Mouse (Mus musculus) liver, embryonic 14 days (tissue): Measurements from ENCODE around the gene Rgl3. TPM values are rescaled to one million over a fixed set of nuclear protein-coding genes. Genes with fewer than 3 reads are reported as not detected.

Experiments
- polyA plus RNA-seq: library from polyadenylated mRNA; depleted of rRNA; stranded (reverse); fragments of >200 nt; gene quantifications from 2 replicates; pipeline ENCODE4 v1.2.3, GENCODE M21; 2012; rRNA removed

Rgl3 gene
- 0.10 TPM in 2 replicates for polyA plus RNA-seq

GRCm38 (mm10) chr9:21989230-21990110 is at the start of gene Rgl3:
Rgl3 (minus strand) TSS chr9:21989446.

DNA sequence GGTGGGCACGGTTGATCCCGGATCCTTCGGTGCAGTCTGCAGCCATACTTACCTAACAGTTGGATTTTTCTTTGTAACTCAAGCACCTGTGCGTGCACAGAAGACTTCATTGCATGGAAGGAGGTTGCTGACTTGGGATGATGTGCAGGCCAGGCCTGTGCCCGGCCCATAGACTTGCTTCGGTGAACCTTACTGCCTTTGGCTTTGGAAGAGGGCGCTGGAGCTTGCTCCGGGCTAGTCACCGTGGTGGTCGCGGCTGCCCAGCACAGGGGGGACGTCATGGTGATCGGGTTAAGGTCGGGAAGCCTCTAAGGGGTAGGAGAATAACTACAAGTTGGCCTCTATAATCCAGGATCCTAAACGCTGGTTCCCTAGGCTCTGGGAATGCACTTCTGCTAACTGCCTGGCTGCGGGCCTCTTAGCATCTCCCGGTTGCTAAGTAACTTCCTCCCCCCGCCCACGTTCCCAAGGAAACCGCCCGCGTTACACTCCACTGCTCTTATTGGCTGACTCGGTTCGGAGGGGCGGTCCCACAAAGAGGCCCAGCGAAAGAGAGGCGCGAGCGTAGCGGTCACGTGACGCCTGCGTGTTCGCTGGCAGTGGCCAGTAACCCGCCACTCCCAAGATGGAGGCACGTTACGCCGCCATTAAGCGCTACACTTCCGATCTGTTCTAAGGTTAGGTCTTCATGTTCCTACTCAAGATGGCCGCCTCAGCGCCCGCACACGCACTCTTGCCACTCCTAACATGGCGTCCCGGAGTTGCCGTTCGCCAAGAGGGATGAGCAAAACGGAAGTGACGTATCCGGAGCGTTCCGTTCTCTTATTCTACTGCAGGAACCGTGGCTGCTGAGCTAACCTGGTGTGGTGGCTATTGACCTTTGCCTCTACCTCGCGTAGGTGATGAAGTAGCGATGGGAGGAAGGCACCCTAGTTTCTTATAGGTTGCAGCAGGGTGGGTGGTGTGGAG is 13.2 kb upstream of the Rgl3 start, which contains the start of the genes Ccdc151 and Prkcsh:
TSS of gene Ccdc151 (minus strand) at position 441 of the 969 bp plus-strand sequence.
TSS of gene Prkcsh (plus strand) at position 613 of the 969 bp plus-strand sequence.

GRCm38 (mm10) chr9:21963417-21963816 is 25.8 kb downstream of the Rgl3 start, which contains the start of gene Epor:
Epor (minus strand) TSS chr9:21963506.

GRCm38 (mm10) chr9:21955570-21956281 is 33.5 kb downstream of the Rgl3 start, which contains the start of gene Swsap1:
Swsap1 (plus strand) TSS chr9:21955755.

DNA sequence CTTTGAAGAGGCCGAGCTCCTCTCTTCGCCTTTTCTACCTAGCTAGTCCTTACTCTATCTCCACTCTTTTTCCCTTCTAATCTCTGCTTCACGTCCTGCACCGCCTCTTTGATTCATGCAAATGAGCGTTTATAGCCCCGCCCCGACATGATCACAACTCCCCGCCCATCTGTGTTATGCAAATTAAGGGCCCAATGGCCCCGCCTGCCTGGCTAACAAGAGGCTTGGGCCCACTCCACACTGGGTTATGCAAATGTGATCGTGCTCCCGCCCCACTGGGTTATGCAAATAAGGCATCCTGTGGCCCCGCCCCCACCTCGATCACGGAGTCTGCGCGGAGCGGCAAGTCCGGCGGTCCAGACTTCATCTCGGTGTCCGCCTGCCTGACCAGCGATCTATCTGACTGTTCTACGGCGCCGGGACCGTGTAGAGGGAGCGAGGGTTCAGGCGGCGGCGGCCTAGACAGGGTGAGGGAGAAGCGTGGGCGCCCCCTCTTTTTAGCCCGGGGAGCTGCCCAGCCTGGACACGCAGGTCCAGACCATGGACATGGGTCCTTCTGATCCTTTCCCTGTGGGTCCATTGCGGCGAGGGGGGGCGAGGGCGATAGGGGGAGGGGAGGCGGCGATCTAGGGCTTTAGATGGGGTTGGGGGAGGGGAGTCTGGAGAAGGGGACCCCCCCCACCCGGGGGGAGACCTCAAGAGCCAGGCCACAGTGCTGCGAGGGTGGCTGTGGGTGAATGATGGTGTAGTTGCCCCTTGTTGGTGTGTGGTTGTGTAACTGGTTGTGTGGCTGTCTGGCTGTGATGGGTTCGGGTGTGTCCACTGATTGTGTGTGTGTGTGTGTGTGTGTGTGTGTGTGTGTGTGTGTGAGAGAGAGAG is 52.3 kb downstream of the Rgl3 start, which contains the start of gene Plppr2:
TSS of gene Plppr2 (plus strand) at position 342 of the 879 bp plus-strand sequence.

GRCm38 (mm10) chr9:21927208-21927753 is 62.0 kb downstream of the Rgl3 start, which contains the start of the genes Ccdc159 and Tmem205:
Ccdc159 (plus strand) TSS chr9:21927471.
Tmem205 (minus strand) TSS chr9:21927556.

Other genes starting within 250 kb of the Rgl3 start
- gene Spc24, start 229.1 kb downstream of the Rgl3 start, polyA plus RNA-seq: 52.4 and 58.5 TPM in 2 replicates
- 3.9 and 4.1 TPM in 2 replicates for gene Kank2, start 190.7 kb downstream of the Rgl3 start, polyA plus RNA-seq
- gene Angptl8, start 153.9 kb downstream of the Rgl3 start, polyA plus RNA-seq: 17.9 and 18.5 TPM in 2 replicates
- 9.2 and 9.4 TPM in 2 replicates for gene Dock6, start 136.8 kb downstream of the Rgl3 start, polyA plus RNA-seq
- 5.2 and 5.5 TPM in 2 replicates for gene Rab3d, start 71.3 kb downstream of the Rgl3 start, polyA plus RNA-seq
- 1.1 and 1.3 TPM in 2 replicates for gene Ccdc159, start 62.0 kb downstream of the Rgl3 start, polyA plus RNA-seq
- 31.9 and 38.6 TPM in 2 replicates for gene Tmem205, start 61.9 kb downstream of the Rgl3 start, polyA plus RNA-seq
- gene Plppr2, start 52.4 kb downstream of the Rgl3 start, polyA plus RNA-seq: 2.4 and 2.6 TPM in 2 replicates
- gene Swsap1, start 33.7 kb downstream of the Rgl3 start, polyA plus RNA-seq: 1.2 and 1.4 TPM in 2 replicates
- gene Epor, start 25.9 kb downstream of the Rgl3 start, polyA plus RNA-seq: 117 and 141 TPM in 2 replicates
- 0.05 and 0.06 TPM in 2 replicates for gene Ccdc151, start 13.2 kb upstream of the Rgl3 start, polyA plus RNA-seq
- 41.7 and 46.6 TPM in 2 replicates for gene Prkcsh, start 13.4 kb upstream of the Rgl3 start, polyA plus RNA-seq
- 0.01 and 0.03 TPM in 2 replicates for gene Elavl3, start 62.6 kb upstream of the Rgl3 start, polyA plus RNA-seq
- gene Gm49318, start 81.8 kb upstream of the Rgl3 start, polyA plus RNA-seq: not detected in 2 replicates
- gene Zfp653, start 81.9 kb upstream of the Rgl3 start, polyA plus RNA-seq: 7.3 and 7.9 TPM in 2 replicates
- 13.1 and 15.4 TPM in 2 replicates for gene Ecsit, start 96.0 kb upstream of the Rgl3 start, polyA plus RNA-seq
- 0.12 and 0.29 TPM in 2 replicates for gene Cnn1, start 109.8 kb upstream of the Rgl3 start, polyA plus RNA-seq
- gene Elof1, start 127.7 kb upstream of the Rgl3 start, polyA plus RNA-seq: 52.9 and 66.3 TPM in 2 replicates
- gene Acp5, start 146.3 kb upstream of the Rgl3 start, polyA plus RNA-seq: 160 and 181 TPM in 2 replicates
- gene Pigyl, start 167.4 kb upstream of the Rgl3 start, polyA plus RNA-seq: 29.2 and 32.3 TPM in 2 replicates
- 0.02 and 0.05 TPM in 2 replicates for gene Zfp872, start 198.6 kb upstream of the Rgl3 start, polyA plus RNA-seq
- 5.2 and 5.7 TPM in 2 replicates for gene Zfp809, start 236.3 kb upstream of the Rgl3 start, polyA plus RNA-seq